Mouse (Mus musculus) forebrain, embryonic 13.5 days (tissue): ENCODE measurements around the gene Hbs1l. TPM values are rescaled to one million over a fixed set of nuclear protein-coding genes. Genes with fewer than 3 reads are reported as not detected.
"Not testable (repeated sequence)": the region's sequence is repeated elsewhere in the genome, so short reads cannot be mapped to it uniquely, and the experiment has no call there.

Source experiments
- ATAC-seq: fragments of 200-750 bp; cut with Nextera tagmentation; 2 replicates; pipeline ENCODE4 v1.8.0; 2017
- H3K27ac ChIP-seq: fragments of 300-500 bp; sonication (generic); 2 replicates; pipeline ENCODE4 v1.5.1; 2015; ENCODE audit warnings: inconsistent platforms, mild to moderate bottlenecking, moderate library complexity
- H3K27me3 ChIP-seq: fragments of 300-500 bp; sonication (generic); 2 replicates; pipeline ENCODE4 v1.6.1; 2015; ENCODE audit warnings: mild to moderate bottlenecking, inconsistent platforms
- H3K36me3 ChIP-seq: fragments of 300-500 bp; sonication (generic); 2 replicates; pipeline ENCODE4 v1.6.1; 2015; ENCODE audit warnings: mild to moderate bottlenecking, inconsistent platforms; ENCODE audit not compliant: poor library complexity, severe bottlenecking
- H3K4me1 ChIP-seq: fragments of 300-500 bp; sonication (generic); 2 replicates; pipeline ENCODE4 v1.6.1; 2015; ENCODE audit warnings: inconsistent platforms
- H3K4me2 ChIP-seq: fragments of 300-500 bp; sonication (generic); 2 replicates; pipeline ENCODE4 v1.6.1; 2015; ENCODE audit warnings: inconsistent platforms, mild to moderate bottlenecking, moderate library complexity
- H3K4me3 ChIP-seq: fragments of 300-500 bp; sonication (generic); 2 replicates; pipeline ENCODE4 v1.5.1; 2015; ENCODE audit warnings: mild to moderate bottlenecking, inconsistent platforms
- H3K9ac ChIP-seq: fragments of 300-500 bp; sonication (generic); 2 replicates; pipeline ENCODE4 v1.6.1; 2015; ENCODE audit warnings: mild to moderate bottlenecking, inconsistent platforms
- H3K9me3 ChIP-seq: fragments of 300-500 bp; sonication (generic); replicated peaks from 2 replicates; pipeline ENCODE4 v1.6.1; 2016; ENCODE audit warnings: inconsistent platforms
- WGBS: fragments of 180-500 bp; shearing (Covaris S2); methylation state at CpG from one replicate; pipeline ENCODE4 v1.1.7; 2015; 5-methylcytosine and 5-hydroxymethylcytosine counted together
- polyA plus RNA-seq: library from polyadenylated mRNA; unstranded; fragments of >200 nt; fragmentation: Nextera tagmentation; extraction: Ambion mirVana; gene quantifications from 2 replicates; pipeline ENCODE4 v1.2.1, GENCODE M21; 2015

Hbs1l gene
- polyA plus RNA-seq, 1 experiment from 2014 or later: 108 TPM

- Histone ChIP-seq H3K4me1 (no peaks in the 10 kb centered on the region), H3K27ac (no peak overlapping the region), H3K27me3 (no peaks in the 10 kb centered on the region), H3K4me2 (no peak overlapping the region), H3K9me3 (no peaks in the 10 kb centered on the region), H3K9ac (no peak overlapping the region), H3K36me3 (peaks cover 50% of the 10 kb centered on the region), H3K4me3 (no peak overlapping the region)
- no peak for ATAC-seq
- 45% methylated on average over 2 of the region's 2 CpGs for WGBS
Measured at GRCm38 (mm10) chr10:21369586-21369985, 73.8 kb downstream of the Hbs1l start.

GRCm38 (mm10) chr10:21372271-21372670 is 76.5 kb downstream of the Hbs1l start:
- no peak for ATAC-seq
- H3K36me3 ChIP-seq: peaks cover 27% of the 10 kb centered on the region
- no peaks in the 10 kb centered on the region for H3K4me1 ChIP-seq
- H3K4me2 ChIP-seq: no peak overlapping the region
- H3K27me3 ChIP-seq: no peaks in the 10 kb centered on the region
- H3K9ac ChIP-seq: no peak overlapping the region
- 93% methylated on average over 6 of the region's 6 CpGs for WGBS
- H3K9me3 ChIP-seq: no peaks in the 10 kb centered on the region
- no peak overlapping the region for H3K4me3 ChIP-seq
- H3K27ac ChIP-seq: no peak overlapping the region

DNA sequence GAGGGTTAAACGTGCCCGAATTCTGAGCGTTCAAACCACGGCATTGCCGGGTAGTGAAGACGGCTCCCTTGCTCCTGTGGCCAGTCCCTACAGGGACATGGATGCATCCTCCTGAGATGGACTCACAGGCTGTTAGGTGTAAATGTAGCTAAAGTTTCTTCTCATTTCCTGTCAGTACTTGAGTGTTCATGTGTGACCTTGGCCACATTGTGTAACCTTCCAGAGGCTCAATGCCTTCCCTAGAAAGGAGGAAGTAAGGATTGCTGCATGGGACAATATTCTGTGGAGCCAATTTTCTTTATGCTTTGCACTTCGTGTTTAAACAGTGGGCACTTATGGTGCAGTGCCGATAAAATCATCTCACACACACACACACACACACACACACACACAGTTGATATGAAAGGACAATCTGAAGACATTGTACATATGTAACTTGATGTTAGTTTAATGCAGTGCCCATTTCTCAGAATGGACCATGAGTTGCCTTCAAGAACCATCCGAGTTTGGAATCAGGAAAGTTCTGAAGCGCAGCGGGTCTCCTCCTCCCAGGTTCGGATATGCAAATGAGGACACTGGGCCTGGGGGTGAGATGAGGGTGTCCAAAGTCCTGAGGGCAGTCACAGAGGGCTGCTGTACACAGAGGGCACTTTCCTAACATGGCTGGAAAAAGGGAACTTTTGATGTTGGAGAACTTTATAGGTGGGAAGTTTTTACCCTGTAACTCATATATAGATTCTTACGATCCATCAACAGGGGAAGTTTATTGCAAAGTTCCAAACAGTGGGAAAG is 81.1 kb downstream of the Hbs1l start, which contains the start of gene Aldh8a1:
TSS of gene Aldh8a1 (plus strand) at position 610 of the 792 bp plus-strand sequence.
- Histone ChIP-seq H3K4me1 (no peaks in the 10 kb centered on the region), H3K36me3 (no peaks in the 10 kb centered on the region), H3K27ac (no peak within 1 kb of the TSS), H3K4me3 (no peak within 1 kb of the TSS), H3K27me3 (no peaks in the 10 kb centered on the region), H3K9ac (no peak within 1 kb of the TSS), H3K9me3 (no peaks in the 10 kb centered on the region), H3K4me2 (no peak within 1 kb of the TSS)
- ATAC-seq: no peak
- 88% methylated on average over 13 of the region's 13 CpGs for WGBS

DNA sequence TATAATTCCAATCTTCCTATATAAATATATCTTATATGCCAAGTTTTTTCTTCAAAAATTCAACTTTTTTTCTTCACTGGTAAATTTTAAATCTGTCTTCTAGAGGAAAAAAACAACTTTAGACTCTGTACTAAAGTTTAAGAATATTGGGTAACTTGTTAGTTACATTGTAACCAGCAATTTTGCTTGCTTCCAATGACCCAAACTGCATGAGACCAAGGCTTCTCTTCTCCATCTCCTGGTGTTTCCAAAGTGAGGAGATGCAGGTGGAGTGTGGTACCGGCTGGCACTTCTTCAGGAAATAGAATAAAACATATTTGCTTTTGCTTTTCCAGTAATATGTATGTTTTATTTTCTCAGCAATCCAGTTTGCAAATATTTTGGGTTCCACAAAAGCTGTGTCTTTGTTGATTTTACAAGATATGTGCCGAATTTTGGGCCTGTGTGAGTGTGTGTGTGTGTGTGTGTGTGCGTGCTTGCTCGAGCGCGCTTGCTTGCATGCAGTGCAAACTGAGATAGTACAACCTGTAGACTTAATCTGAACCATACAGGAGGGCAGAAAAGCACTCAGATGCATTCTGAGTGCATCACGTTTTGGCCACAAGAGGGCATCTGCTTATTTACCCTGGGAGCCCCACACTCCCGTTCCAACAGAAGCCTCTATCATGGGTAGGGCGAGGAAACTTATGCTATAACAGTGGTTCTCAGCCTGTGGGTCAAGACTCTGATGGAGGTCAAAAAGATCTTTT is 82.6 kb downstream of the Hbs1l start:
- Histone ChIP-seq H3K36me3 (no peaks in the 10 kb centered on the region), H3K9ac (no peak overlapping the region), H3K4me3 (no peak overlapping the region), H3K27ac (no peak overlapping the region), H3K4me2 (no peak overlapping the region), H3K27me3 (no peaks in the 10 kb centered on the region), H3K9me3 (no peaks in the 10 kb centered on the region), H3K4me1 (no peaks in the 10 kb centered on the region)
- 70% methylated on average over 9 of the region's 9 CpGs for WGBS
- ATAC-seq: no peak

DNA sequence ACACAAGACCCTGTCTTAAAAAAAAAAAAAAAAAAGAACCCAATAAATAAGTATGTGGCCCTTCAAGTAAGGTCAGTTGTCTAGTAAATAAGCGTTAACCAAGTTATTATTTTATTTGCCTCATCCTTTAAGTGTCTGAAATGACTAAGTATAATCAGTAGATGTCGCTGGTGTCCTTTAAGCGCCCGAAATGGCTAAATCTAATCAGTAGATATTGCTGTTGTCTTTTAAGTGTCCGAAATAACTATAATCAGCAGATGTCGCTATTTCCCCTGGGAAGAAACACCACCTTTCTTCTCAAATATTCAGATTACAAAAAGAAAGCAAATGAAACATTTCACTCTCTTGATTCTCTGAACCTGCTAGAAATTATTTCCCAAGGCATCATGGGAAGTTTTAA is 87.1 kb downstream of the Hbs1l start:
- ATAC-seq: peak; percentile 62
- H3K4me3 ChIP-seq: no peak overlapping the region
- WGBS: 25% methylated on average over 6 of the region's 6 CpGs

DNA sequence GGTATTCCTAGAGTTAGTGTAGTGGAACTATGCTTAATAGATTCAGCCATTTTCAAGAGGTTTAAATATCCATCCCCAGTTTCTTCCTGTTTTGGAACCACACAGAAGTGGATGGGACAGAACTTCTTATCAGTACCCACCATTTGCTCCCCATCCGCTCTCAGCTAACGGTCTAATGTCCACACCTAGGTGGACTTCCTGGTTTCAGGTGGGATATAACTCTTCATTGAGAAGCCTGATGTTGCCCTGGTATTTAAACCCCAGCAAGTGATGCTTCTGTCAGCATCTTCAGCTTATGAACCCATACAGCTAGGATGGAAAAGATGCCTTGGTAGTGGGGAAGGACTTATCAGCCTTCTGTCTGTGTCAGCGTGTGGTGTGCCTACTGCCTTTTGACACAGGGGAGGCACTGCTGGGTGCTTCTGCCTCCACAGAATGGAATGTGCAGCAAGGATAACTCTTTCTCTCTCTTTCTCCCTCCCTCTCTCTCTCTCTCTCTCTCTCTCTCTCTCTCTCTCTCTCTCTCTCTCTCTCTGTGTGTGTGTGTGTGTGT is 89.4 kb downstream of the Hbs1l start:
- H3K4me1 ChIP-seq: no peaks in the 10 kb centered on the region
- H3K36me3 ChIP-seq: no peaks in the 10 kb centered on the region
- ATAC-seq: no peak
- no peak overlapping the region for H3K27ac ChIP-seq
- no peak overlapping the region for H3K4me2 ChIP-seq
- H3K4me3 ChIP-seq: no peak overlapping the region
- WGBS: 78% methylated on average over 3 of the region's 3 CpGs
- H3K9me3 ChIP-seq: no peaks in the 10 kb centered on the region
- H3K9ac ChIP-seq: no peak overlapping the region
- no peaks in the 10 kb centered on the region for H3K27me3 ChIP-seq

More for the DNA sequence above, 87.1 kb downstream of the Hbs1l start:
- no peak overlapping the region for H3K9ac ChIP-seq
- no peaks in the 10 kb centered on the region for H3K9me3 ChIP-seq
- H3K27ac ChIP-seq: no peak overlapping the region
- no peak overlapping the region for H3K4me2 ChIP-seq
- no peaks in the 10 kb centered on the region for H3K4me1 ChIP-seq
- H3K27me3 ChIP-seq: no peaks in the 10 kb centered on the region
- no peaks in the 10 kb centered on the region for H3K36me3 ChIP-seq

GRCm38 (mm10) chr10:21389075-21389474 is 93.3 kb downstream of the Hbs1l start:
- no peak overlapping the region for H3K9ac ChIP-seq
- 87% methylated on average over 11 of the region's 11 CpGs for WGBS
- no peaks in the 10 kb centered on the region for H3K27me3 ChIP-seq
- H3K27ac ChIP-seq: no peak overlapping the region
- H3K9me3 ChIP-seq: no peaks in the 10 kb centered on the region
- H3K4me1 ChIP-seq: no peaks in the 10 kb centered on the region
- H3K4me2 ChIP-seq: no peak overlapping the region
- H3K36me3 ChIP-seq: no peaks in the 10 kb centered on the region
- no peak overlapping the region for H3K4me3 ChIP-seq
- no peak for ATAC-seq

DNA sequence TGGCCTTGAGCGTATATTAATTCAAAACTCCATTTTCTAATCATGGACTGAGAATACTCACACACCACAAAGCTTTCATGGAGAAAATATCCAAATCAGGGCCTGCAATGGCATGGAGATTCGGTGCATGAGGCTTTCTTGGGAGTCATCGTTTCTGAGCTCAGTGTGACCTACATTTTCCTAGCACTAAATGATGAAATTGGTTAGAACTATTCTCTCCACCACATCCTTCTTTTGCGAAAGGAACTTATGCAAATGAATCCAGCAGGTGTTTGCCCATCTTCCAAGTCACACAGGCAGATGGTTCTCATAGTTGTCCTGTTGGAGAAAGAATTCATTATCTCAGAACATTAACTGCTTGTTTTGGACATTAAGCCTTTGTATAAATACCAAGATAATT is 94.7 kb downstream of the Hbs1l start:
- no peak overlapping the region for H3K4me2 ChIP-seq
- ATAC-seq: no peak
- no peak overlapping the region for H3K4me3 ChIP-seq
- H3K27me3 ChIP-seq: no peaks in the 10 kb centered on the region
- no peak overlapping the region for H3K27ac ChIP-seq
- no peaks in the 10 kb centered on the region for H3K9me3 ChIP-seq
- no peak overlapping the region for H3K9ac ChIP-seq
- WGBS: 88% methylated on average over 4 of the region's 4 CpGs
- H3K4me1 ChIP-seq: no peaks in the 10 kb centered on the region
- no peaks in the 10 kb centered on the region for H3K36me3 ChIP-seq

- H3K27me3 ChIP-seq: no peaks in the 10 kb centered on the region
- no peak overlapping the region for H3K4me3 ChIP-seq
- no peak overlapping the region for H3K27ac ChIP-seq
- H3K4me1 ChIP-seq: no peaks in the 10 kb centered on the region
- 82% methylated on average over 4 of the region's 4 CpGs for WGBS
- H3K36me3 ChIP-seq: no peaks in the 10 kb centered on the region
- H3K4me2 ChIP-seq: no peak overlapping the region
- no peak for ATAC-seq
- H3K9ac ChIP-seq: no peak overlapping the region
- H3K9me3 ChIP-seq: no peaks in the 10 kb centered on the region
Measured at GRCm38 (mm10) chr10:21391286-21391685, 95.5 kb downstream of the Hbs1l start.

DNA sequence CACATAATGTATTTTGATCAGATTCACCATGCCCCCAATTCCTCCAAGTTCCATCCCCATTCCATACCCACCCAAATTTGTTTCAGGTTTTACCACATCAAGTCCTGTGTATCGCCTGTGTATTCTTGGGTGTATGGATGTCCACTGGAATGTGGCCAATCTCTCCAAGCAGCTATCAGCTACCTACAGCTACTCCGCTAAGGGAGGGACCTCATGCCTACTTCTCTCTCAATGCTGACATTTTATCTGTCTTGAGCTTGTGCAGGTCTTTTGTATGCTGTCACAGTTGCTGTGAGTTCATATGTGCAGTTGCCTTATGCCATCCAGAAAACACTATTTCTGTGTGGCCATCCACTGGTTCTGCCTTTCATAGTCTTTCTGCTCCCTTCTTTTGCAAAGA is 97.6 kb downstream of the Hbs1l start:
- Histone ChIP-seq H3K9me3 (no peaks in the 10 kb centered on the region), H3K9ac (no peak overlapping the region), H3K36me3 (no peaks in the 10 kb centered on the region), H3K27ac (no peak overlapping the region), H3K4me1 (no peaks in the 10 kb centered on the region), H3K4me3 (no peak overlapping the region), H3K27me3 (no peaks in the 10 kb centered on the region), H3K4me2 (no peak overlapping the region)
- no peak for ATAC-seq
- 93% methylated on average over 2 of the region's 2 CpGs for WGBS

GRCm38 (mm10) chr10:21395426-21396139 is 99.8 kb downstream of the Hbs1l start:
- Histone ChIP-seq H3K9ac (no peak overlapping the region), H3K27me3 (no peaks in the 10 kb centered on the region), H3K9me3 (no peaks in the 10 kb centered on the region), H3K4me2 (no peak overlapping the region), H3K36me3 (no peaks in the 10 kb centered on the region), H3K4me1 (no peaks in the 10 kb centered on the region), H3K27ac (no peak overlapping the region), H3K4me3 (no peak overlapping the region)
- ATAC-seq: no peak
- 90% methylated on average over 14 of the region's 14 CpGs for WGBS

GRCm38 (mm10) chr10:21398873-21399425 is 103.2 kb downstream of the Hbs1l start:
- H3K9ac ChIP-seq, H3K36me3 ChIP-seq, H3K4me2 ChIP-seq, ATAC-seq, H3K27me3 ChIP-seq, H3K4me1 ChIP-seq, H3K27ac ChIP-seq, H3K4me3 ChIP-seq, H3K9me3 ChIP-seq: not testable (repeated sequence)
- 83% methylated on average over 6 of the region's 6 CpGs for WGBS
